Mouse (Mus musculus) common myeloid progenitor, adult 5-6 weeks (primary cell): ENCODE results near the gene E2f8. TPM values are rescaled to one million over a fixed set of nuclear protein-coding genes. Genes with fewer than 3 reads are reported as not detected.

Experiments used
- ATAC-seq: replicated peaks from 2 replicates; pipeline ENCODE4 v1.8.0; 2016; ENCODE audit warnings: low read depth, mild to moderate bottlenecking, moderate TSS enrichment, inconsistent platforms; ENCODE audit not compliant: poor library complexity, severe bottlenecking
- total RNA-seq: library from RNA; stranded (forward); fragments of 200-1000, 187-1606 nt; gene quantifications from 2 replicates; pipeline ENCODE4 v1.2.3, GENCODE M21; 2017

Gene E2f8
- total RNA-seq, 1 experiment from 2014 or later = 46.1 TPM

DNA sequence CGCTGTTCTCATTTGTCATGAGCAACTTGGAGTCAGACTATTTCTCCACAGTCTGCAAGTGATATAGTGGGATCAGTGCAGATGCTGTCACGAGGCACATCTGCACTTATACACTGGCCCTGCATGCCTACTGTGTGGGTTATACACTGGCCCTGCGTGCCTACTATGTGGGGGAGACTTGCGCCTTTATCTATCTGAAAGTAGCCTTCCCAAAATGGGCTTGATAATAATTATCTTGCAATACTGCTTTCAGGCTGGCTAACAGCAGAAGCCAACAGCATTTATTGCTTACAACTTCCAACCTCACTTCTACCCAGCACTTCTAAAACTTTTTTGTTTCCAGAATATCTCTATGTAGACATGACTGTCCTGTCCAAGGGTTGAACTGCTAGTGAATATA, 19.6 kb downstream of the E2f8 start:
- no peak for ATAC-seq

- ATAC-seq = no peak
Measured at GRCm38 (mm10) chr7:48860948-48861347, 20.4 kb downstream of the E2f8 start.

DNA sequence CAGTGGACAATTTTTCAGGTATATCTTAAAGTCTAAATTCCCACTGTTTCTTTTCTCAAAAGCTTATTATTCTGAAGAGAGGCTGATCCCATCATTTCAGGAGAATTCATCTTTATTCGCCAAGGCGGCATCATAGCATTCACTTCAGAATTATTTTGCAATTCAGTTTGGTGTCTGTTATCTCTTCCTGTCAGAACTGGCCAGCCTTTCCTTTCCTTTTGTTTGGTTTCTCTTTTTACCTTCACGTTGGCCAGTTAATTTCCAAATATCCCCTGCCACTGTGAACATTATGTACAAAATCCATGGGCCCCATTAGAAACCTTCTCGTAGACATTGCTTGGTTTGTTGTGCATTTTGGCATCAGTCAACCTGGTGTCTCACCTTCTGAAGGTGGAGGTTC, 22.0 kb downstream of the E2f8 start:
- ATAC-seq = peak; percentile 69

DNA sequence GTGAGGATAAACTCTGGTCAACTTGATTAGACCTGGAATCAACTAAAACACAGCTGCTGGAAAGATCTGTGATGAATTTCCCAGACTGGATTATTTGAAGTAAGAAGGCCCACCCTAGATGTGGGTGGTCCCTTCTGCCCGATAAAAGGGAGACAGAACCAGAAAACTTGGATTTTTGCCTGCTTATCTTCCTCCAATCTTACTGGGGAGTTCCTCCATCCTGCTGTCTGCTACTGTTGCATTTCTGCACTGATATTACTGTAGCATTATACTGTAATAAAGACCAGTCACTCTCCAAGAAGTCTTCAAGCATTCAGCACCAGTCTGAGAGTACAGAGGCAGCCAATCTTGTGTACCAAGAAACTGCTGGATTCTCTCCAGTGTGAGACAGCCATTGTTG, 23.1 kb downstream of the E2f8 start:
- ATAC-seq = no peak

- no peak for ATAC-seq
Measured at GRCm38 (mm10) chr7:48855461-48855860, 25.9 kb downstream of the E2f8 start.

DNA sequence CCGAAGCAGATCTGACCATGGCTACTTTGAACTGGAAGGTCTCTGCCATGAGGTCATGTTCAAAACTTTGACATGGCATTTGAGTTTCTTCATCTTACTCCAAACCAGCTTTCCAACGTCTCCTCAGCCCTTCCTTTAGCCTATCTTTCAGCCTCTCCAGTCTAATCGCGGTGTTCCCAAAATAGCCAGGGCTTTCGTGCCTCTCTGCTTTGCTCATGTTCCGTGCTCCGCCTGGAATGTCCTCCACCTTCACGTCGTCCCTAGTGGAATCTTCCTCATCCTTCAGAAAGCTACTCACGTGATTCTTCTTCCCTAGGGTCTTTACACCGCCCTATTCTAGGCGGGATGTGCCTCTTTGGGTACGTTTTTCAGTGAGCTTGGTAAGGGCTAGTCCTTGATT, 27.9 kb downstream of the E2f8 start:
- no peak for ATAC-seq

- ATAC-seq = no peak
Measured at GRCm38 (mm10) chr7:48851529-48852104, 29.8 kb downstream of the E2f8 start.

DNA sequence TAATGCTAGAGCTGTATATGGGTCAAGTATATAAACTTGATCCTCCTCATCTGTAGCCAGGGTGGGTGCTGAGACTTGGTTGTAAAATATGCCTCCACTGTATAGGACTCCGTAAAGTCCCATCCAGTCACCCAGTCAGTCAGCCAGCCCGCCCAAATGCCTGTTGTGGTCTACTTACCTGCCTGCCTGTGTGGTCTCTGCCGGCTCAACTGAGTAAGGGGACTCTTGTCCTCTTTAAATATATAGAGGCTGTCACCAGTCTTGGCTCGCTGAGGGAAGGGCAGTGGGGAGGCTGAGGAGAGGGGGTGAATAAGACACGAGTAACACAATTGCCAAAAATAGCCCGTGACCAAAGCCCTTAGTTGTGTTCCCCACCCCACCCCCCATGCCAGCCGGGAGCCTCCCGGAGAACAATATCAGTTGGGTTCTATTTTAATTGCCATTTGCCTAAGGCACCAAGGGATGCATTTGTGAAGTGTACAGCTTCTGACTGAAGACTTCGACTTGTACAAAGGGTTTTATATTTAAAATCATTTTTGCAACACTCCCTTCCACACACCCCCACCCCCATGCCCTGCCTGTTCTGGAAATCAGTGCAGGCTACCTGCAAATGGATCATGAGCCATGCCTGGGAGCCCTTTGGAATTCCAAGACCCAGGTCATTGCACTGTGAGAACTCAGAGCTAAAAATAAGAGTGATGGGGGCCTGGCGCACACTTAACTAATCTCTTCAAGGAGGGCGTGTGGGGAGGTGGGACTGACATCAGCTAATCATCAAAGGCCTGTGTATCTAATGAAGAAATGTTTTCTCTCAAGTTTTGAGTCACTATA, 33.4 kb downstream of the E2f8 start, which contains the start of gene Csrp3:
Gene Csrp3 (minus strand): TSS at position 214 of the 831 bp plus-strand sequence.
- ATAC-seq = no peak

GRCm38 (mm10) chr7:48846755-48847154, 34.6 kb downstream of the E2f8 start:
- ATAC-seq = no peak

- no peak for ATAC-seq
Measured at GRCm38 (mm10) chr7:48845213-48845973, 36.0 kb downstream of the E2f8 start.

DNA sequence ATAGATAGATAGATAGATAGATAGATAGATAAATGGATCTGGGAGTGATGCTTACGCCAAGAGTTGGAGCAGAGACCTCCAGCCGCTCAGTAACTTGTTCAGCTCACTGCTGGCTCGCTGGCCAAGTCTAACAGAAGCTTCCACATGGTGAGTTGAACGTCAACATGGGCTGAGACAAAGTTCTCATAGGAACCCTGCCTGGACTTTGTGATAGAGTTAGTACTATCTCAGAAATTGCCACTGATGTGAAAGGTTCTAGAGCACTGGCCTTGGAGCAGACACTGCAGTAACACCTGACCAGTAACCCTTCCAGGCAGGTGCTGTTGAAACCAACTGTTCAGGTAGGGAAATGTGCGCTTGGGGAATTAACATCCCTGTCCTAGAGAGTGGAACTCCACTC, 37.9 kb downstream of the E2f8 start:
- ATAC-seq = no peak

GRCm38 (mm10) chr7:48842353-48842752, 39.0 kb downstream of the E2f8 start:
- ATAC-seq = no peak

DNA sequence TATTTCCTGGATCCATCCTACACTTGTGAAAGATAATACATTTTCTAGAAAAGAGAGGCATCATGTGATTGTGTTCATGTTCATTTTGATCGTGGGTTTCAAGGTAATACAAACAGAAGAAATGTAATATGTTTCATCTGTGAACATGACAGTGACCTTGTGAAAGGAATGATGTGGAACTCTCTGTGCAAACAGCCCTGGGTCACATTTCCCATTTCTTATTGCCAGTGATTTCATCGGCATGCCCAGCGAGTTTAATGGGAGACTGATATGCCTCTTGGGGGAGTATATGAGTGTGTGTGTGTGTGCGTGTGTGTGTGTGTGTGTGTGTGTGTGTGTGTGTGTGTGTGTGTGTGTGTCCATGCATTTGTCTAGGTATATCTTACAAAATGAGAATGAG, 39.9 kb downstream of the E2f8 start:
- ATAC-seq = no peak

- ATAC-seq = no peak
Measured at GRCm38 (mm10) chr7:48840545-48840944, 40.9 kb downstream of the E2f8 start.

GRCm38 (mm10) chr7:48838434-48838833, 43.0 kb downstream of the E2f8 start:
- peak; percentile 43; the same call in 1 of the 2 replicates for ATAC-seq

DNA sequence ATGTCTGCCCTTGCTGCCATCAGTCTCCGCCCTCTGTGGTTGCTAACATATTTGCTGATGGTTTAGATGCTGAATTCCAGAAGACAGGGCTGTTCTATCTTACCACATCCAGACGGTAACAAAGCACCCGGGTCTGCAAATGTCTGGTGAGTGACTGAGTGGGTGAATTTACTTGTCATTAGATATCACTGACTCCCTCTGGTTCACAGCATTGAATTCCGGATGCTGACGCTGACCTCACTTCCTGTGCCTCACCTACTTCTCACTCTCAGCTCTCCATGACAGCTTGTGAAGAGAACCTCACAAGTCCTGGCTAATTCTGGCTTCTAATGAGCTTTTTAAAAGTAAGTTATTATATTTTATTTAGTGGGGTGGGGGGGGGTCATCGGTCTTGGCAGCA, 44.4 kb downstream of the E2f8 start:
- ATAC-seq = peak; percentile 90

GRCm38 (mm10) chr7:48834989-48835626, 46.3 kb downstream of the E2f8 start:
- no peak for ATAC-seq

- no peak for ATAC-seq
Measured at GRCm38 (mm10) chr7:48834371-48834970, 46.9 kb downstream of the E2f8 start.

- ATAC-seq = no peak
Measured at GRCm38 (mm10) chr7:48832735-48833134, 48.7 kb downstream of the E2f8 start.

GRCm38 (mm10) chr7:48830395-48830794, 51.0 kb downstream of the E2f8 start:
- no peak for ATAC-seq
